Mouse (Mus musculus) cerebellum, adult 2 months (tissue): Measurements from ENCODE around the gene Tmem168. TPM values are rescaled to one million over a fixed set of nuclear protein-coding genes. Genes with fewer than 3 reads are reported as not detected.

Experiments used
- DNase-seq, 2 experiments: peaks; one replicate each; pipeline ENCODE4 v3.0.0; 2021
- H3K27ac ChIP-seq: fragments of 200-500 bp; 2 replicates; pipeline ENCODE4 v1.5.1; 2012; ENCODE audit warnings: low read length, control low read depth, inconsistent platforms; ENCODE audit not compliant: insufficient read depth
- H3K27me3 ChIP-seq: fragments of 200-500 bp; 2 replicates; pipeline ENCODE4 v1.6.1; 2012; ENCODE audit warnings: inconsistent platforms, mild to moderate bottlenecking, low read length, moderate library complexity; ENCODE audit not compliant: control insufficient read depth, insufficient read depth
- H3K4me1 ChIP-seq: fragments of 200-500 bp; 2 replicates; pipeline ENCODE4 v1.6.1; 2011; ENCODE audit warnings: low read length; ENCODE audit not compliant: control insufficient read depth, insufficient read depth
- H3K4me3 ChIP-seq: fragments of 200-500 bp; replicated peaks from 2 replicates; pipeline ENCODE3; 2011; ENCODE audit warnings: mild to moderate bottlenecking, low read depth, low read length, control low read depth; ENCODE audit not compliant: insufficient read depth
- CTCF ChIP-seq: fragments of 200-500 bp; IDR thresholded peaks from 2 replicates; pipeline ENCODE4 v1.5.1; 2011; ENCODE audit warnings: low read depth, mild to moderate bottlenecking, control low read depth, low read length, moderate library complexity, borderline replicate concordance; ENCODE audit not compliant: insufficient read depth
- POLR2A ChIP-seq: fragments of 200-500 bp; IDR thresholded peaks from 2 replicates; pipeline ENCODE4 v1.6.1; 2011; ENCODE audit warnings: low read length, control low read depth, borderline replicate concordance; ENCODE audit not compliant: insufficient read depth
- WGBS: fragments of 180-500 bp; shearing (Covaris S2); methylation state at CpG from one replicate; pipeline ENCODE4 v1.1.7; 2018; 5-methylcytosine and 5-hydroxymethylcytosine counted together
- polyA plus RNA-seq: library from polyadenylated mRNA; depleted of rRNA; stranded (reverse); fragments of >200 nt; gene quantifications from 2 replicates; pipeline ENCODE4 v1.2.3, GENCODE M21; 2012; rRNA removed

The Tmem168 gene
- polyA plus RNA-seq, result 9.0 and 9.3 TPM in 2 replicates

- TF ChIP-seq CTCF (no peak), POLR2A (peak; percentile 81)
- peak within 1 kb of the TSS; percentile 90 for H3K4me3 ChIP-seq
- 2% methylated on average over 71 of the region's 71 CpGs for whole genome bisulfite sequencing
- no peaks in the 10 kb centered on the region for H3K27me3 ChIP-seq
- peak; percentile 95 to 98 for DNase-seq
- H3K27ac ChIP-seq, result peak within 1 kb of the TSS; percentile 80
- H3K4me1 ChIP-seq, result no peaks in the 10 kb centered on the region
Observed at GRCm38 (mm10) chr6:13607621-13608493, at the start of gene Tmem168. Tmem168 (minus strand) TSS chr6:13608100.

- no peak for DNase-seq
- no peak for TF ChIP-seq POLR2A
- no peak for TF ChIP-seq CTCF
- Histone ChIP-seq H3K27me3 (no peaks in the 10 kb centered on the region), H3K27ac (no peak overlapping the region), H3K4me3 (no peak overlapping the region), H3K4me1 (no peaks in the 10 kb centered on the region)
Observed at GRCm38 (mm10) chr6:13654081-13654480, 46.2 kb upstream of the Tmem168 start.

GRCm38 (mm10) chr6:13652284-13652683, 44.4 kb upstream of the Tmem168 start:
- Histone ChIP-seq H3K27me3 (no peaks in the 10 kb centered on the region), H3K4me1 (no peaks in the 10 kb centered on the region), H3K27ac (no peak overlapping the region), H3K4me3 (no peak overlapping the region)
- TF ChIP-seq CTCF, result no peak
- TF ChIP-seq POLR2A, result no peak
- 96% methylated on average over 3 of the region's 3 CpGs for WGBS
- no peak for DNase-seq

GRCm38 (mm10) chr6:13650854-13651253, 43.0 kb upstream of the Tmem168 start:
- WGBS, result 99% methylated on average over 3 of the region's 3 CpGs
- TF ChIP-seq POLR2A (no peak), CTCF (no peak)
- DNase-seq, result no peak
- Histone ChIP-seq H3K27ac (no peak overlapping the region), H3K27me3 (no peaks in the 10 kb centered on the region), H3K4me3 (no peak overlapping the region), H3K4me1 (no peaks in the 10 kb centered on the region)

- Histone ChIP-seq H3K4me1 (no peaks in the 10 kb centered on the region), H3K27ac (no peak overlapping the region), H3K4me3 (no peak overlapping the region), H3K27me3 (no peaks in the 10 kb centered on the region)
- TF ChIP-seq CTCF, result no peak
- no peak for TF ChIP-seq POLR2A
- DNase-seq, result no peak
Observed at GRCm38 (mm10) chr6:13648305-13648704, 40.4 kb upstream of the Tmem168 start.

GRCm38 (mm10) chr6:13636582-13636989, 28.7 kb upstream of the Tmem168 start:
- DNase-seq, result no peak
- Histone ChIP-seq H3K4me3 (no peak overlapping the region), H3K27ac (no peak overlapping the region), H3K27me3 (no peaks in the 10 kb centered on the region), H3K4me1 (peaks cover 4% of the 10 kb centered on the region; the same call in 1 of the 2 replicates)
- TF ChIP-seq CTCF (no peak), POLR2A (no peak)
- WGBS, result 63% methylated on average over 3 of the region's 3 CpGs

- DNase-seq, result no peak
- TF ChIP-seq CTCF (no peak), POLR2A (no peak)
- Histone ChIP-seq H3K27ac (no peak overlapping the region), H3K4me3 (no peak overlapping the region), H3K27me3 (no peaks in the 10 kb centered on the region), H3K4me1 (peaks cover 4% of the 10 kb centered on the region; the same call in 1 of the 2 replicates)
- WGBS, result 97% methylated on average over 1 of the region's 1 CpGs
Observed at GRCm38 (mm10) chr6:13632571-13632970, 24.7 kb upstream of the Tmem168 start.

- TF ChIP-seq CTCF (no peak), POLR2A (no peak)
- no peaks in the 10 kb centered on the region for H3K4me1 ChIP-seq
Observed at GRCm38 (mm10) chr6:13630607-13631006, 22.7 kb upstream of the Tmem168 start.

More at GRCm38 (mm10) chr6:13630607-13631006, 22.7 kb upstream of the Tmem168 start:
- no peaks in the 10 kb centered on the region for H3K27me3 ChIP-seq
- H3K4me3 ChIP-seq, result no peak overlapping the region
- 77% methylated on average over 2 of the region's 2 CpGs for WGBS
- H3K27ac ChIP-seq, result no peak overlapping the region
- DNase-seq, result no peak
